Mouse (Mus musculus) CH12.LX (cell line): ENCODE results near the gene Dip2a.

ENCODE experiments used
- CTCF ChIP-seq, 2 experiments: IDR thresholded peaks in 1 of 2; conservative IDR thresholded peaks in 1 of 2; 2 replicates each; pipeline ENCODE4 v1.5.1; 2011 to 2012; ENCODE audit warnings: low read depth in 2 of 2, low read length in 2 of 2, improper control_type of control experiment in 1 of 2, inconsistent platforms in 1 of 2, mild to moderate bottlenecking in 1 of 2, moderate library complexity in 1 of 2
- JUN ChIP-seq: IDR thresholded peaks from 2 replicates; pipeline ENCODE4 v1.6.1; 2011; ENCODE audit warnings: low read depth, mild to moderate bottlenecking, low read length, improper control_type of control experiment, moderate library complexity; ENCODE audit not compliant: insufficient read depth
- MAX ChIP-seq: IDR thresholded peaks from 2 replicates; pipeline ENCODE4 v1.6.1; 2011; ENCODE audit warnings: low read length, improper control_type of control experiment

- TF ChIP-seq CTCF (conservative IDR thresholded peaks at IDR 0.05 in 1 of 2, IDR thresholded peaks at IDR 0.05 in 1 of 2; ENCODE audit: low read depth in 2 of 2, low read length in 2 of 2) = no peak
- TF ChIP-seq MAX = no peak
- TF ChIP-seq JUN = no peak
Observed at GRCm38 (mm10) chr10:76368766-76369165, 23.7 kb upstream of the Dip2a start.
